Mouse (Mus musculus): ENCODE measurements around the gene Slx4ip.

Gene Slx4ip

DNA sequence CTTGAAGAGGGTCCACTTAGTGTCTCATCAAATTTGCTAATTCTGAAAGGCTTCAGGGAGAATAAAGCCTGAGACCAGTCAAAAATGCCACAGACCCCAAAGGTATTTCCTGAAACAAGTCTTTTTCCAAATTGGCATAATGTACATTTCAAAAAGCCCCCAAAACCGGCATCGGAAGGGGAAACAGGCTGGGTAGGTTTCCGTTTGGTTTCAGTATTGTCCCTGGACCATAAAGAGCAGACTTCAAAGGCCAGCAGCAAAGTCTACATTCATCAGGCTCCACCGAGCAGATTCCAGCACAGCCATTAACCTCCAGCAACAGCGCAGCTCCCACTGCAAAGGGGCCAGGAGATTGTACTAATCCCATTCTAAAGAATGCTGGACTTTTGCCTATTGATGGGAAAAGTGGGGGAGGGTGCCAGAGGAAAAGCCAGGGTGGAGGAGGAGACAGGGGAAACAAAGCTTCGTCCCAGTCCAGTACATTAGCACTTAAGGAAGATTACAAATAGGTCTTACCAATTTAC is 208.3 kb downstream of the Slx4ip start:
- no peak for DNase-seq (ENCODE audit: low read depth, low spot score)

- no peak for DNase-seq (ENCODE audit: low read depth, low spot score)
Measured at GRCm38 (mm10) chr2:137101074-137101473, 210.1 kb downstream of the Slx4ip start.

DNA sequence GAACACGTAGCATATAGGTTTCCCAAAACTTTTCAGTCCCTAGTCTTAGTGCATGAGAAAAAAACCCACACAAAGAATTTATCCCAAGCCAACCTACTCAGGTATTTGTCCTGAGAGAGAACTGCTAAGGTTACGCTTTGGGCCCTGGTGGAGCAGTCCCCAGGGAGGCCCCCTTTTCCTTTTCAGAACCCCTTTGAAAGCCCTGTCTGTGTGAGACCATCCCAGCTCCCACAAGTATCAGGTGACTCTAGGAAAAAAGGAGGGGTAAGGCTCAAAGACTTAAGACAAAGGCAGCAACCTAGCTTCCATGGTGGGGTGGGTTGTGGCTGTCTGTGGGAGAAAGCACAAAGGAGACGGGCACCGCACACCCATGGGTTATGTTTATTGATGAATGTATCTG is 216.2 kb downstream of the Slx4ip start:
- no peak for DNase-seq (ENCODE audit: low read depth, low spot score)

DNA sequence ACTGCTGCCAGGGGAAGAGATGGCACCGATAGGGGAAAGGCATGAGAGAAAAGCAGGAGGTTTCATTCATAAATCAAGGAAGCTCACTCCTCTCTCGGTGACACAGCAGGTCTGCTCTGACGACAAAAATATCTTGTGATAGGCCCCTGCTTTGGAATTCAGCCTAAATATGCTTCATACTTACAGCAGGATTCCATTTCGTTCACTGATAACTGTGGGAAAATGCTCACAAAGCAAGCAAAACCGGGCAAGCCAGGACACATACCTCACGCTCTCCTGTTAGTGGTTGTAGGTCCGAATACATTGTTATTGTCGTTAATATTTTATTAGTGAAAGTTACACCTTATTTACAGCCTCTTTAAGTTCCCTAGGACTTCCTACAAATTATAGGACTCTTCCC is 216.9 kb downstream of the Slx4ip start:
- DNase-seq (ENCODE audit: low read depth, low spot score) = no peak

- no peak for DNase-seq (ENCODE audit: low read depth, low spot score)
Measured at GRCm38 (mm10) chr2:137109321-137110213, 218.5 kb downstream of the Slx4ip start.

DNA sequence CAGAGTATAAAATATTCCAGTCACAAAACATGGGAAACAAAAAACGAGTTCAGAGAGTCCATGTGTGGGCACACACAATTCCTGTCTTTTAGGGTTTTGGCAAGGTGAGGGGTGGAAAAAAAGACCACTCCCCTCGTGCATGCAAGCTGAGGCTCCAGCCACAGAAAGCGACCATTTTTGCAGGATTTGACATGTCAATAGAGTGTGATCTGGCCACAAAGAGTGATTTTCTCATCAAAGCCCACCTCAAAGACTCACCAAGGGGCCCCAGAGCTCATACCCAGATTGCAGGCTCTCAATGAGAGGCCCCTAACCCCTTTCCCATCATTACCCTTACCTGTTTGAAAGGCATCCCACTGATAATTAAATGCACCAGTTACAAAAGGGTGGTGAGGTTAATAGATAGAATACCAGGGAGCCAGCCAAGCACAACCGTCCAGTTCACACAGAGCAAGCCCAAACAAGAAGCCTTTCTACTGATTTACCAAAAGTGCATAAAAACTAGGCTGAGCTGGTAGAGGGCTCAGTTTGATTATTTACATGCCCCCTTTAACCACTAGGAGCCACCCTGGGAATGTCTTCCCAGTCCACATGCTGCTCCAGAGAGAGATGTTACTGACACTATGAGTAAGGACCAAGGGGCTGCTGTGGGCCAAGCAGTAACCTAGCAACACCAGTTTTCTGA is 219.3 kb downstream of the Slx4ip start:
- no peak for DNase-seq (ENCODE audit: low read depth, low spot score)

DNA sequence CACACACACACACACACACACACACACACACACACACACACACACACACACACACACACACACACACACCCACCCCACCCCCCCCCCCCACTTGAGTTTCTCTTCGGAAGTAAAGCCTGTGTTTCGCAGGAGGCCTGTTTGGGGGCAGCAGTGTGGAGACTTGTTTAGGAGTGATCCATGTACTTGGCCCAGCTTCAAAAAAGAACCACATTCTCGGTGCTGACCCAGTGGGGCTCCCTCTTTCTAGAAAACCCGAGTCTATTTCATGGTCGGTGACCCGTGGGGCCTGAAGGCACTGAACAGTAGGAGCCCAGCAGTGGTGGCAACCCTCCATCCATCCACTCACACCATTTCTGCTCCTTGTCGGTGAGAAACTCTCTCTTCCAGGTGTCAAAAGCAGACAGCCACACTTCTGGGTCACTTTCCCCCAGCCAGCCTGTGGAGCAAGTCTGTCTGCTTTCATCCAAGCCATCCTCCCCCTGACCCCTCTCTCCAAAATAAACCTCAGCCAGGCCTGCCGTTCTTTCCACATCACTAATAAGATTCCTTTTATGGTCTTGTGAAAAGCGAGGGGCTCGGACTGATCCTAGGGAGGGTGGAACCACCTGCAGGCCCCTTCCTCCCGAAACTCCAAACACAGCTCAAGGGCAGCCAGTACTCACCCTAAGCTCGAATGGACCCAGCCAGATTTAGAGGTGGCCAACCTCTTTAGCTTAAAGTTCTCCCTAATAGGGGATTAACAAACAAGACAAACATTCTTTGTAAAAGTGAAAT is 222.5 kb downstream of the Slx4ip start:
- no peak for DNase-seq (ENCODE audit: low read depth, low spot score)

DNA sequence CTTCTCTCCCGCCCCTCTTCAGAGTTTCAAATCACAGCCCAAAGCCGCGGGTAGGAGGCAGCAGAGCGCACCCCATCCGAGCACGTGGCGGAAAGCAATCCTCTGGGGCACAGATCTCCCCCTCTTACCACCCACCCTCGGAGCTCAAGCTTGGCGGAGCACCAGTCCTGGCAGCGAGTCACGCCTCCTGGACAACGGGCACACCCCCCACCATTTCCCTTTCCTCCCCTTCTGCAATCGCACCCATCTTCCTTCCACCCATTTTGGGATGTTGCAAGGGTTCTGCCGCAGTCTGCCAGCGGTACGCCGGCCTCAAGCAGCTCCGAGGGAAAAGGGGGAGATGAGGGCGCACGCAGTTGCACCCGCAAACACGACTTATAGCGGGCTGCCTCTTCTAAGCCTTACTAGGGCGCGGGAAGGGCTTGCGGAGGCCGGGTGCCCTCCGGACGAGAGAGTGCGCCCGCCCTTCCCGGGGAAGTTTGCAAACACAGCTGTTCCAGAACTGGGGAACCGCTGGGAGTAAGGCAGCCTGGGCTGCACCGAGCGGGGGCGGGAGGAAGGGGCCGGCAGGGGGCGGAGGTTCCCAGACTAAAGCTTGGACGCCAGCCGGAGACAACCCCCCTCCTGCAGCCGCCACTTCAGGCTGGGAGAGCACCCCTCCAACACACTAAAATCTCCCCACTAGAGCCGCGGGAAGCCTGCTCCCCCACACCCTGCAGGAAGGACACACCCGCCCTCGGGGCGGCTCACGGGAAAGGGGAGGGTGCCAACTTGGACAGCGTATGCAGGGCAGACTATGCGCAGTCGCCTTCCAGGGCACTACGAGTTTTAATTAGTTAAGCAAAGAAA is 223.5 kb downstream of the Slx4ip start:
- DNase-seq (ENCODE audit: low read depth, low spot score) = peak; percentile 73

- peak; percentile 29 for DNase-seq (ENCODE audit: low read depth, low spot score)
Measured at GRCm38 (mm10) chr2:137115241-137116024, 224.4 kb downstream of the Slx4ip start.

GRCm38 (mm10) chr2:137116025-137116674 is 225.1 kb downstream of the Slx4ip start, which contains the start of gene Jag1:
TSS of gene Jag1 (minus strand) at chr2:137116644.
- peak; percentile 46 for DNase-seq (ENCODE audit: low read depth, low spot score)

- peak; percentile 95 for DNase-seq (ENCODE audit: low read depth, low spot score)
Measured at GRCm38 (mm10) chr2:137116675-137117320, 225.8 kb downstream of the Slx4ip start.

- DNase-seq (ENCODE audit: low read depth, low spot score) = peak; percentile 84
Measured at GRCm38 (mm10) chr2:137117321-137117690, 226.3 kb downstream of the Slx4ip start.
